Mouse (Mus musculus) C2C12 (cell line): ENCODE data around the gene Mag.

Source experiments
- CTCF ChIP-seq: IDR thresholded peaks from one replicate; pipeline ENCODE4 v1.5.1; 2011; ENCODE audit not compliant: control insufficient read depth, insufficient read depth, insufficient read length
- MAX ChIP-seq: IDR thresholded peaks from one replicate; pipeline ENCODE4 v1.6.1; 2011; ENCODE audit warnings: mild to moderate bottlenecking, control low read depth
- MYOD1 ChIP-seq: IDR thresholded peaks from one replicate; pipeline ENCODE4 v1.6.1; 2011; ENCODE audit warnings: low read depth; ENCODE audit not compliant: control insufficient read depth, insufficient read length
- USF1 ChIP-seq: IDR thresholded peaks from one replicate; pipeline ENCODE4 v1.6.1; 2011; ENCODE audit warnings: low read depth, mild to moderate bottlenecking, control low read depth, moderate library complexity

DNA sequence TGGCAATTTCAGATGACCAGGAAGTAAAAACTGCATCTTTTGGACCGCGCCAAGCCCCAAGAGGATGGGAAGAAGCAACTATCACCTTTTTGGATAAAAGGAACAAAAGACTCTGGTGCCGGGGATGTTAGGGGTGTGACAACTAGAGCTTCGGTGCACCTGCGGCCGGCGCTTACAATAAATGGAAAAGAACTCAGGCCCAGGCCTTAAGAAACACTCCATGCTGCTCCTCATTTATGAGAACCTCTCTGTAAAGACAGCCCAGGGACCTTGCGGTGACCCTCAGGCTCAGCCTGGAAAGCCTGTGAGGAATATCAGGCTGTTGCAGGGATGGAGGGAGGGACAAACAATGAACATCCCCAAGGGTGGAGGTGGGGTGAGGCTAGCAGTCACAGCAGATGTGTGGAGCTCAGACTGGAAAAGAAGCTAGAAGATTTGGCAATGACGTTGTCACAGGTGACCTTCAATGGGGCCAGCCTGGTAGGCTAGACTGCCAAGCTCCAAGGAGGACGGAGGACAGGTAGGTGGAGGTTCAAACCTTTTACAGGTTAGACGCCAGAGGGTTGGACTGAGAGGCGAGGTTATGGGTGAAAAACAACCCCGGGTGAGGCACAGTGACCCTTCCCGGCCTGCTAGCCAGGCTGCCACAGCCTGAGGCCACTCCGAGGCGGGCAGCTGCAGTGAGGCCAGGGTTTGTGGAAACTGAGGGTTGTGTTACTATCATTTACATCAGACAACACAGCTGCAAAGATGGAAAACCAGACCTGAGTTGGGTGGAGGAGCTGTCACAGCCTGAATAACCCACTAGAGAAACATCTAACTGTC, 38.0 kb upstream of the Mag start:
- no peak for TF ChIP-seq CTCF
- no peak for TF ChIP-seq USF1
- TF ChIP-seq MAX: no peak
- no peak for TF ChIP-seq MYOD1
